Mouse (Mus musculus) CH12F3 (cell line): Measurements from ENCODE around the gene Catip.

ENCODE experiments used
- in situ Hi-C: fragments of 300-500 bp; cut with MboI; formaldehyde crosslinking; loops from 2 replicates; pipeline ENCODE4 v1.14.3; 2020; ENCODE audit warnings: low sequenced_read_pairs

The Catip gene

DNA sequence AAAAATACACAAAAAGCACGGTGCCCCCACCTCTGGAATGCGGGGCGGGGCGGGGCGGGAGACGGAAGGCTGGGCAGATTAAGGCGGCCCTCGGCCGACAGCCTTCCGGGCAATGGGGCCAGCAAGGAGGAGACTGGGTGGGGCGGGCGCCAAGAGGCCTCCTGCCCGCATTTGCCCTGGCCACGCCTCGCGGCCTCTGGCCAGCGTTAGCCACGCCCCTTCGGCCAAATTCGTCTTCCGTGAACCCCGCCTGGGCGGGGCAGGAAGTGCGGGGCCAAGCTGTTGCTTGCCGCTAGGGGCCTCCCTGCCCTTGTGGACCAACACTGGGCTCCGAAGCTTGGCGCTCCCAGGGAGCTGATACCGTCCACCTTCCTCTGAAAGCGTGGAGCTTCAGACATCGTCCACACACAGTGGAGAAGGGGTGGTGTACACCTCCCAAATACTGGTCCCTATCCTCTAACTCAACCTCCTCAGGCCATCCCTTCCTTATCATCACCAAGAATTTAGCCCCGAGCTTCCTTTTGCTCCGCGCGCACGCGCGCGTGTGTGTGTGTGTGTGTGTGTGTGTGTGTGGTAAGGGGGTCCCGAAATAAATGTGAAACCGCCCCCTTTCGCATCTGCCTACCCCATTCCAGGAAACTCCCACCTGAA, 35.5 kb downstream of the Catip start:
- in situ Hi-C loops, result no loop called here

DNA sequence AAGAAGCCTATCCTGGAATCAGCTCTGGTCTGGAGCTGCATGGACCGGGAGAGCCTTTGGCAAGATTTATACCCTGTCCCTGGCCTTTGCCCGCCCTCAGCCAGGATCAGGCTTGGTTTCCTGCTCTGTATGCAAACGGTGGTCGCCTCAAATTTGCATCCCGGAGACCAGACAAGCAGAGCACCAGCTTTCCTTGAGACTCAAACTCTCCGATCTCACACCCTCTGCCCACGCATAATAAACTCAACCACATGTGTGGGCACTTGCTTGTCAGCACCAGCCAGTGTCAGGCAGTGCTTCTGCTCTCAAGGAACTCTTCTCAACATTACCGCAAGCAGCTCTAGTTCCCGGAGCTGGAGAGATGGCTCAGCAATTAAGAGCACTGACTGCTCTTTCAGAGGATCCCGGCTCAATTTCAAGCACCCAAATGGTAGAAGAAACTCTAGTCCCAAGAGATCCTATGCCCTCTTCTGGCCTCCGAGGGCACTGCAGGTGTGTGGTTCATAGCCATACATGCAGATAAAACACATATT, 36.1 kb downstream of the Catip start:
- in situ Hi-C loops, result no loop called here

DNA sequence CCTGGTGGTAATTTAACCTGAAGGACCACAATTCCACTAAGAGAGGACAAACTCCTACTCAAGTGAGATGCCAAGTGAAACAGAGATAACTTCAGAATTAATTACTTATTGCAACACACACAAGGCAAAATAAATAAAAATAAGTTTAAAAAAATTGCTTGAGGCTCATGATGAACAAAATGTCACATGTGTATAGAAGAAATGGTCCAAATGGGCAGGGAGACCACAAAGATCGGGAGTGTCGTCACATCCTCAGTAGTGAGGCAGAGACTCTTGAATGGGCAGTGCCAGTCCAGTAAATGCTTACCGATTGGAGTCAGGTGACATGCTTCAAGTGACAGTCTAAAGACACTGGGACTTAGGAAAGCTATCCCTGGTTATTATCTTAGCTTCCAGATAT, 38.6 kb downstream of the Catip start:
- in situ Hi-C loops, result no loop called here

DNA sequence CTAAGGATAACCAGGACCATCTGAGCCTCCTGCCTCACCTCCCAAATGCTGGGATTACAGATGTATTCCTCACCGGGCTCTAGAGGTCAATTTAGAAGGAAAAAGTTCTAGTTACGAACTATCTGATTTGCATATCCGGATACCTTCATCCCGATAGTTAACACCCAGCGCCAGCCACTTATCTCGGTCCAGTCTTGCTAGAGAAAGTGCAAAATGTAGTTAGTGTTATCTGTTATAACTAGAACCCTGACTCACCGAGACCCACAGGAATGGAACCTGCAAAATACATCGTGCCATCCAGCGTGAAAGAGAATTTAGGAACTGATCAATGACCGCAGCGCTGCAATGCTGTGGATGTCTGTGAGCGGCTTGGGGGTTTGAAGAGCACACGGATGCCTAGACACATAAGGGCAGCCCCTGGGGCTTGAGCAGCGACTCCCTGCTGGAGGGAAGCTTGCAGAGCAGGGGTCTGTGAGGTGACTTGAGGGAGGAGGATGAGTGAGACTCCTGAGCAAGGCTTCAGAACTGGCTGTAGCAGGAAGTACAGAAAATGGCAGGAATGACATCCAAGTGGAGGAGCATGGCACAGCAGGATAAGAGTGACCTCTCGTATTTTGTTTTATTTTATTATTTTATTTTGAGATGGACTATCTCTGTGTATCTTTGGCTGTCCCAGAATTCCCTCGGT, 39.3 kb downstream of the Catip start:
- in situ Hi-C loops, result no loop called here

DNA sequence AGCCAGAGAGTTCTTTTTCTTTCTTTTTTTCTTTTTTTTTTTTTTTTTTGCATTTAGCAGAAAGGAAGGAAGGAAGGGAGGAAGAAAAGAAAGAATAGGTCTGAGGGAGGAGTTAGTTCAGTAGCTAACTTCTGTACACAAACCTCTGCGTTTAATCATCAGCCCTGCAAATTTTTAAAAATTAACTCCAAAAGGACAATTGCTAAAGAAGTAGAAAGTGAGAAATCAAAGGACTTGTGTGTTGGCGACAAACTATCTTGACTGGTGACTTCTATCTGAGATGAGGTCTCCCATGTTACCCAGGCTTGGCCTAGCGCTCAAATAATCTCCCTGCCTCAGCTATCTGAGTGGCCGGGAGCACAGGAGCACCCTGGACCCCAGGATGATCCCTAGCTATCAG, 42.3 kb downstream of the Catip start:
- in situ Hi-C loops, result no loop called here

DNA sequence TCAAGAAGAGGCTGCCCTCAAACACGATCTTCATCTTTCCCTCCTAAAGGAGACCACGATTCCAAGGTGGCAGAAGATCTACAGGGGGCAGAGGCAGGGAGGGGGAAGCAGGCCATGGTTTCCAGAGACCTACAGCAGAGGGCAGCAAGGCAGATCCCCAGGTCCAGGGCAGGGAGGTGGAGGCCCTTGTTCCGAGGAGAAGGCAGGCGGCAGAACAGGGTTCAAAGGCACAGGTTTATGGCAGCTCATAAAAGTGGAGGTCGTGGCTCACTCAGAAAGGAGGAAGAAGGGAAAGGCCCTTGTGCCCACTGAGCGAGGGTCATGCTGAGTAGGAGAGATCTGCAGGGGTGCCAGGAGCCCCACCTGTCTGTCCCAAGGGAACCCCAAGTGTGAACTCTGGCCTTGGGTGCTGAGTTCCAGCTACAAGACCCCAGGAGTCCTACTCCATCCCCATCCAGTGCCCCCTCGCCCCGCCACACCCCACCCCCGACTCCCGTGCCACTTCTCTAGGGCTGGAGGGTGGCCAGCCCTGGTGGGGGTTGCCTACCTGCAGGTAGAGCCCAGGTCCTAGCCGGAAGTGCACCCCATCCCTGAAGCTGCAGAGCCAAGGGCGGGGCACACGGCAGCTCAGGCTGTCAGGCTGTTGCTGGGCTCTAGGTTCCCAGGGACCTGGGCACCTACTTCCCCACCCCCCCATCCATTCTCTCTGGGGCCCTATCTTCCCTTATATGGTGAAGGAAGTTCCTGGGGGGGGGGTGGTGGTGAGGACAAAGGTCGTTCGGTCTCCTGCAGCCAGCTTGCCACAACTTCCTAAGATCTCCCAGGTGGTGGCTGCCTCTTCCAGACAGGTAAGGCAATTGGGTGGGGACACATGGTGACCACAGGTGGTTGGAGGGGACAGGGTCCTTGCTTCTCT, 46.9 kb downstream of the Catip start, which contains the start of gene Vil1:
Vil1 (plus strand) TSS at position 788 of the 916 bp plus-strand sequence.
- in situ Hi-C loops, result loop anchor here (5.0 kb wide), 1 partner anchor 38 kb away; no protein-coding TSS in a partner anchor

DNA sequence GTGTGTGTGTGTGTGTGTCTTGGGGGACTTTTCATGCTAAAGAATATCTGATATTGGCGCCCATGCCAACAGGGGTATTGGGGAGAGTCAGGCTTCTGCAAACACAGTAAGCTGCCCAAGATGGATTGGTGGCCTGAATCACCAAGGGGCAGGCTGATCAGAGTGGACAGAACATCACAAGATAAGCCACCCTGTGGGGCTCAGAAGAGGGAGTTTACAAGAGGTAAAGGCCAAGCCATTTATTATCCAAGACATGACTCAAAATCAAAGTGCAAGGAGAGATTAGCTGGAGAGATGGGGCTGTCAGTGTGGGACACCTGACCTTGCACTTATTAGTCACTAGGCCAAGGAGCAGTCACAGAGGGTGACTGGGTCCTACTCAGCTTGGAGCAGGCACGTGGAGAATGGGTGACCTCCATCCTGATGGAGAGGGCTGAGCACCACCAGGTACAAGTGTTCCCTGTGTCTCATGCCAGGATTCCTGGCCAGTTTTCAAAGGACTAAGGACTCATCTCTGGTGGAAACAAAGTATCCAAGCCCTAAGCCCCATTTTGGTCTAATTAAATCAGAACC, 49.9 kb downstream of the Catip start:
- in situ Hi-C loops, result no loop called here

DNA sequence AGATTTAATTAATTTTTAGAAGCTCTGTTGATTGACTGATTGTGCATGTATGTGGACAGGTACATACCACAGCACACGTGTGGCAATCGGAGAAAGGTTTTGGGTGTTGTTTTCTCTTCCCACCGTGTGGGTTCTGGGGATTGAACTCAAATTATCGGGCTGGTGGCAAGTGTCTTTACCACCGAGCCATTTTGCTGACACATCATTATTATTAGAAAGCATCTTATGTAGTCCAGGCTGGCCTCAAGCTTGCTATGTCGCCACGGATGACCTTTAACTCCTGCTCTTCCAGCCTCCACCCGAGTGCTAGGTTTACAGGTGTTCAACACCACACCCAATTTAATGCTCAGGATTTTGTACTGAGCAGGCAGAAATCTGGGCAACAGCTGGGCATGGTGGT, 50.8 kb downstream of the Catip start:
- in situ Hi-C loops, result no loop called here

DNA sequence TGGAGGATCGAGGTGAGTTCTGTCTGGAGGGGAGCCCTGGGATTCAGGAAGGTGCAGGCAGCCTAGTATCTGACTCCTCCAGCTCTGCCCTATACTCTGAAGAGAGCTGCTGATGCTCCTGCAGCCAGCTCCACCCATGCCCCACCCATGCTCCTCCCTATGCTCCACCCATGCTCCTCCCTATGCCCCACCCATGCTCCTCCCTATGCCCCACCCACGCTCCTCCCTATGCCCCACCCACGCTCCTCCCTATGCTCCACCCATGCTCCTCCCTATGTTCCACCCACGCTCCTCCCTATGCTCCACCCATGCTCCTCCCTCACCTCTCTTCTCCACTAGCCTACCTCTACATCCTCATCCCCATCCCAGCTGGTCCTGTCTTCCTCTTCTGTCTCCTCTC, 53.2 kb downstream of the Catip start:
- in situ Hi-C loops, result no loop called here
